Mouse (Mus musculus) forebrain, embryonic 15.5 days (tissue): ENCODE results near the gene Gm16503. TPM values are rescaled to one million over a fixed set of nuclear protein-coding genes. Genes with fewer than 3 reads are reported as not detected.
"Not testable (repeated sequence)": the region's sequence is repeated elsewhere in the genome, so short reads cannot be mapped to it uniquely, and the experiment has no call there.

Experiments
- ATAC-seq: fragments of 200-750 bp; cut with Nextera tagmentation; replicated peaks from 2 replicates; pipeline ENCODE4 v1.8.0; 2017; ENCODE audit warnings: mild to moderate bottlenecking, moderate TSS enrichment, moderate library complexity
- H3K27ac ChIP-seq: fragments of 300-500 bp; sonication (generic); replicated peaks from 2 replicates; pipeline ENCODE4 v1.5.1; 2015; ENCODE audit warnings: mild to moderate bottlenecking, inconsistent platforms
- H3K27me3 ChIP-seq: fragments of 300-500 bp; sonication (generic); 2 replicates; pipeline ENCODE4 v1.6.1; 2015; ENCODE audit warnings: inconsistent platforms
- H3K36me3 ChIP-seq: fragments of 300-500 bp; sonication (generic); 2 replicates; pipeline ENCODE4 v1.6.1; 2015; ENCODE audit warnings: mild to moderate bottlenecking, inconsistent platforms
- H3K4me1 ChIP-seq: fragments of 300-500 bp; sonication (generic); 2 replicates; pipeline ENCODE4 v1.6.1; 2015; ENCODE audit warnings: inconsistent platforms
- H3K4me2 ChIP-seq: fragments of 300-500 bp; sonication (generic); replicated peaks from 2 replicates; pipeline ENCODE4 v1.6.1; 2015; ENCODE audit warnings: mild to moderate bottlenecking, inconsistent platforms
- H3K4me3 ChIP-seq: fragments of 300-500 bp; sonication (generic); 2 replicates; pipeline ENCODE4 v1.5.1; 2015; ENCODE audit warnings: mild to moderate bottlenecking, inconsistent platforms
- H3K9ac ChIP-seq: fragments of 300-500 bp; sonication (generic); replicated peaks from 2 replicates; pipeline ENCODE4 v1.6.1; 2015; ENCODE audit warnings: mild to moderate bottlenecking, inconsistent platforms
- H3K9me3 ChIP-seq: fragments of 300-500 bp; sonication (generic); 2 replicates; pipeline ENCODE4 v1.6.1; 2016; ENCODE audit warnings: inconsistent platforms
- WGBS: fragments of 180-500 bp; shearing (Covaris S2); methylation state at CpG from one replicate; pipeline ENCODE4 v1.1.7; 2015; ENCODE audit warnings: mixed read lengths; 5-methylcytosine and 5-hydroxymethylcytosine counted together
- polyA plus RNA-seq: library from polyadenylated mRNA; unstranded; fragments of >200 nt; fragmentation: Nextera tagmentation; extraction: Ambion mirVana; gene quantifications from 2 replicates; pipeline ENCODE4 v1.2.1, GENCODE M21; 2015

Gene Gm16503
- polyA plus RNA-seq, 1 experiment from 2014 or later = 0.36 TPM

GRCm38 (mm10) chr4:147556921-147557320, 16.9 kb downstream of the Gm16503 start:
- H3K4me2 ChIP-seq, H3K9ac ChIP-seq, H3K27ac ChIP-seq, ATAC-seq, H3K4me3 ChIP-seq, H3K36me3 ChIP-seq, H3K27me3 ChIP-seq, H3K4me1 ChIP-seq: not testable (repeated sequence)
- 54% methylated on average over 1 of the region's 1 CpGs for WGBS
- peaks cover 22% of the 10 kb centered on the region for H3K9me3 ChIP-seq

- H3K27ac ChIP-seq, H3K36me3 ChIP-seq, H3K9ac ChIP-seq, H3K4me2 ChIP-seq, ATAC-seq, H3K27me3 ChIP-seq, H3K4me3 ChIP-seq, H3K4me1 ChIP-seq: not testable (repeated sequence)
- peaks cover 19% of the 10 kb centered on the region for H3K9me3 ChIP-seq
Measured at GRCm38 (mm10) chr4:147558011-147558410, 18.0 kb downstream of the Gm16503 start.

- not testable (repeated sequence) for ATAC-seq, H3K4me3 ChIP-seq
- WGBS = 50% methylated on average over 1 of the region's 1 CpGs
Measured at GRCm38 (mm10) chr4:147559096-147559495, 19.1 kb downstream of the Gm16503 start.

GRCm38 (mm10) chr4:147565426-147566220, 25.6 kb downstream of the Gm16503 start:
- Histone ChIP-seq H3K27ac (no peak overlapping the region), H3K4me3 (no peak overlapping the region), H3K4me2 (no peak overlapping the region), H3K36me3 (no peaks in the 10 kb centered on the region), H3K27me3 (no peaks in the 10 kb centered on the region), H3K9ac (no peak overlapping the region), H3K4me1 (no peaks in the 10 kb centered on the region), H3K9me3 (peaks cover 17% of the 10 kb centered on the region)
- no peak for ATAC-seq
- 74% methylated on average over 6 of the region's 6 CpGs for WGBS

More at GRCm38 (mm10) chr4:147559096-147559495, 19.1 kb downstream of the Gm16503 start:
- H3K4me1 ChIP-seq, H3K4me2 ChIP-seq, H3K9ac ChIP-seq, H3K27me3 ChIP-seq, H3K27ac ChIP-seq, H3K36me3 ChIP-seq: not testable (repeated sequence)
- peaks cover 14% of the 10 kb centered on the region; the same call in 1 of the 2 replicates for H3K9me3 ChIP-seq

GRCm38 (mm10) chr4:147571156-147571555, 31.1 kb downstream of the Gm16503 start:
- 86% methylated on average over 8 of the region's 8 CpGs for WGBS
- not testable (repeated sequence) for H3K4me1 ChIP-seq, H3K36me3 ChIP-seq, H3K27me3 ChIP-seq, H3K9ac ChIP-seq, H3K27ac ChIP-seq, H3K4me2 ChIP-seq, ATAC-seq, H3K4me3 ChIP-seq
- peaks cover 34% of the 10 kb centered on the region for H3K9me3 ChIP-seq

GRCm38 (mm10) chr4:147579371-147579770, 39.4 kb downstream of the Gm16503 start:
- not testable (repeated sequence) for H3K36me3 ChIP-seq, H3K27me3 ChIP-seq, ATAC-seq, H3K9ac ChIP-seq, H3K4me3 ChIP-seq, H3K27ac ChIP-seq, H3K4me1 ChIP-seq, H3K4me2 ChIP-seq
- 91% methylated on average over 4 of the region's 4 CpGs for WGBS
- peaks cover 31% of the 10 kb centered on the region for H3K9me3 ChIP-seq

GRCm38 (mm10) chr4:147586511-147587473, 46.8 kb downstream of the Gm16503 start:
- Histone ChIP-seq H3K4me2 (no peak overlapping the region), H3K27ac (no peak overlapping the region), H3K36me3 (no peaks in the 10 kb centered on the region), H3K4me3 (no peak overlapping the region), H3K4me1 (no peaks in the 10 kb centered on the region), H3K27me3 (no peaks in the 10 kb centered on the region), H3K9me3 (peaks cover 46% of the 10 kb centered on the region), H3K9ac (no peak overlapping the region)
- WGBS = 73% methylated on average over 1 of the region's 1 CpGs
- no peak for ATAC-seq

Other genes starting within 250 kb of the Gm16503 start
- gene Zfp988, start 234.5 kb upstream of the Gm16503 start, polyA plus RNA-seq = not detected in 2 replicates
- gene Zfp978, start 178.9 kb upstream of the Gm16503 start, polyA plus RNA-seq = not detected in 2 replicates
- gene Zfp982, start 47.8 kb upstream of the Gm16503 start, polyA plus RNA-seq = 1.7 and 2.7 TPM in 2 replicates
- gene Zfp985, start 13.1 kb downstream of the Gm16503 start, polyA plus RNA-seq = 0.06 TPM in 1 of 2 replicates, not detected in the other
- gene Zfp979, start 102.3 kb downstream of the Gm16503 start, polyA plus RNA-seq = 0.84 and 1.1 TPM in 2 replicates
- not detected in 2 replicates for gene Zfp534, start 162.3 kb downstream of the Gm16503 start, polyA plus RNA-seq